Mouse (Mus musculus): ENCODE results near the gene Git2.

Git2 gene

GRCm38 (mm10) chr5:114687901-114688300 lies 87.4 kb downstream of the Git2 start:
- in situ Hi-C loops (cut with MboI, MseI): no loop called here

GRCm38 (mm10) chr5:114686726-114687210 lies 88.5 kb downstream of the Git2 start:
- in situ Hi-C loops (cut with MboI, MseI): no loop called here

GRCm38 (mm10) chr5:114685986-114686385 lies 89.3 kb downstream of the Git2 start:
- in situ Hi-C loops (cut with MboI, MseI): no loop called here

- in situ Hi-C loops (cut with MboI, MseI): no loop called here
Observed at GRCm38 (mm10) chr5:114681717-114682116, 93.6 kb downstream of the Git2 start.

- in situ Hi-C loops (cut with MboI, MseI): no loop called here
Observed at GRCm38 (mm10) chr5:114680676-114681285, 94.5 kb downstream of the Git2 start.

GRCm38 (mm10) chr5:114679841-114680591 lies 95.3 kb downstream of the Git2 start:
- in situ Hi-C loops (cut with MboI, MseI): no loop called here
